Mouse (Mus musculus): ENCODE data around the gene Zfp52.

Gene Zfp52

DNA sequence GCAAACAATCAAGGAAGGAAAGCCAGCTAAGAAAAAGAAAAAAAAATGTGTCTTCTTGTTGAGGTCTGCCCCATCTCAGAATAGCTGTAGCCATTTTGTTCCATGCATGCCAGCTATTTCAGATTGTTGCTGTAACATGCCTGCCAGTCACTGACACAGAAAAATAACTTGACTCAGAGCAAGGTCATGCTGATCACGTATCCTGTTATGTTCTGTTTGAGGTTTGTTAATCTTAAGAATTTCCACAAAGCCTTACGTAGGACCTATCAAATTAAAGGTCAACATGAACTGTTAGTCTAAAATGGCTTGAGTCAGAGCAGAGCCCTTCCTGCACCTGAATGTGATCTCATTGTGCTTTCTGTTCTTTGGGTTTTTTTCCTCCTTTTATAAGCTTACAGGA lies 1.3 kb downstream of the Zfp52 start:
- in situ Hi-C loops (cut with MboI, MseI): loop anchor here in 1 of 2 experiments (5.0 to 10.0 kb wide), 2 partner anchors 41 to 82 kb away; partner anchors contain the start of gene Zfp51

GRCm38 (mm10) chr17:21557831-21558230 lies 22.5 kb downstream of the Zfp52 start:
- in situ Hi-C loops (cut with MboI, MseI): no loop called here

GRCm38 (mm10) chr17:21566220-21566619 lies 30.9 kb downstream of the Zfp52 start:
- in situ Hi-C loops (cut with MboI, MseI): loop anchor here (5.0 to 10.0 kb wide), 3 partner anchors 91 to 621 kb away; partner anchors contain the start of gene Ppp2r1a (in 1 of the 2)

DNA sequence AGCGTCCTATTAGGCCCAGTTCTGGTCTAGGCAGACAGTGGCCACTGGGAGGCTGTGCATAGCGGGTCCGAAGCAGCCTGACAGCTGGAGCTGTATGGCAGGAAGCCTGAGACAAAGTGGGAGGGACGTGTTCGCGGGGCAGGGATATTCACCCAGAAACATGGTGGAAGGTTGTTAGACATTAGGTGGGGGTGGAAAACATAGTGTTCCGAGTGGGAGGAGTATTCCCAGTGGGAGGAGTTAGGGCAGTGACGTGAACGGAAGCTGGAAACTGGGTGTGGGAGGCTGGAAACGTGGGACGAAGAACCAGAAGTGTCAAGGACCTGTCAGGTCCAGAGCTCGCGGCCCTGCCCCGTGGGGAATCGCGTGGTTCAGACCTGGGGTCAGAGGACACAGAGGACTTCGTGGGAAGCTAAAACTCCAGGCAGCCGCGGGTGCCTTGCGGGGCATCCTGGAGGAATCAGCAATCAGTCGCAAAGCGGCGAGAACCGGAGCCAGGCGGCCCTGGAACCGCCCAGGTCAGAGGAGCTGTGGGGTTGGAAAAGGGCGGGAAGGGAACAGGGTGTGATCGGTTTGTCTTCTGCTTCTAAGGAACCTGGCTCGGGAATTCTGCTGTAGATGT lies 31.5 kb downstream of the Zfp52 start, which contains the start of gene Zfp948:
TSS of gene Zfp948 (plus strand) at position 281 of the 622 bp plus-strand sequence.
- in situ Hi-C loops (cut with MboI, MseI): loop anchor here (5.0 to 10.0 kb wide), 3 partner anchors 90 to 622 kb away; partner anchors contain the start of gene Ppp2r1a (in 1 of the 2)

DNA sequence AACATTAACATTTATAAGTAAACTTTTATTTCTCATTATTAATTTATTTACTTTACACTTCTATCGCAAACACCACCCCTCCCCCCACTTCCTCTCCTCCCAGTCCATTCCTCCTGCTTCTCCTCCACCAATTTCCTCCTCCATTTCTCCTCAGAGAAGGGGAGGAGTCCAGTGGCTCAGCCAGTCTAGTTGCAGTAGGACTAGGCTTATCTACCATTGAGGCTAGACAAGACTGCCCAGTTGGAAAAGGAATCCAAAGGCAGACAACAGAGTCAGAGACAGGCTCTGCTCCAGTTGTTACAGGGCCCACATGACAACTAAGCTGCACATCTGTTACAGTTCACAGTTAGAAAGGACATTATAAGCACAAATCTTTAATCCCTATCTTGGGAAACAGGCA lies 32.4 kb downstream of the Zfp52 start:
- in situ Hi-C loops (cut with MboI, MseI): loop anchor here (5.0 to 10.0 kb wide), 3 partner anchors 90 to 623 kb away; partner anchors contain the start of gene Ppp2r1a (in 1 of the 2)

- in situ Hi-C loops (cut with MboI, MseI): loop anchor here in 1 of 2 experiments (5.0 kb wide), 1 partner anchor 42 kb away; the partner anchor contains the start of gene Zfp52
Observed at GRCm38 (mm10) chr17:21579080-21579479, 43.7 kb downstream of the Zfp52 start.

GRCm38 (mm10) chr17:21579493-21580175 lies 44.3 kb downstream of the Zfp52 start:
- in situ Hi-C loops (cut with MboI, MseI): loop anchor here in 1 of 2 experiments (5.0 kb wide), 1 partner anchor 42 kb away; the partner anchor contains the start of gene Zfp52

GRCm38 (mm10) chr17:21585521-21585920 lies 50.2 kb downstream of the Zfp52 start:
- in situ Hi-C loops (cut with MboI, MseI): no loop called here

Measured in T-helper 17 cell (primary cell).